Mouse (Mus musculus) thymus, postnatal 0 days (tissue): ENCODE measurements around the gene Rbm5. TPM values are rescaled to one million over a fixed set of nuclear protein-coding genes. Genes with fewer than 3 reads are reported as not detected.

Source experiments
- DNase-seq: peaks from one replicate; pipeline ENCODE4 v3.0.0-alpha.2; 2015; ENCODE audit warnings: low spot score
- polyA plus RNA-seq: library from polyadenylated mRNA; unstranded; fragments of >200 nt; fragmentation: Nextera tagmentation; extraction: Ambion mirVana; gene quantifications from 2 replicates; pipeline ENCODE4 v1.2.1, GENCODE M21; 2015

Rbm5 gene
- 162 and 183 TPM in 2 replicates for polyA plus RNA-seq

DNA sequence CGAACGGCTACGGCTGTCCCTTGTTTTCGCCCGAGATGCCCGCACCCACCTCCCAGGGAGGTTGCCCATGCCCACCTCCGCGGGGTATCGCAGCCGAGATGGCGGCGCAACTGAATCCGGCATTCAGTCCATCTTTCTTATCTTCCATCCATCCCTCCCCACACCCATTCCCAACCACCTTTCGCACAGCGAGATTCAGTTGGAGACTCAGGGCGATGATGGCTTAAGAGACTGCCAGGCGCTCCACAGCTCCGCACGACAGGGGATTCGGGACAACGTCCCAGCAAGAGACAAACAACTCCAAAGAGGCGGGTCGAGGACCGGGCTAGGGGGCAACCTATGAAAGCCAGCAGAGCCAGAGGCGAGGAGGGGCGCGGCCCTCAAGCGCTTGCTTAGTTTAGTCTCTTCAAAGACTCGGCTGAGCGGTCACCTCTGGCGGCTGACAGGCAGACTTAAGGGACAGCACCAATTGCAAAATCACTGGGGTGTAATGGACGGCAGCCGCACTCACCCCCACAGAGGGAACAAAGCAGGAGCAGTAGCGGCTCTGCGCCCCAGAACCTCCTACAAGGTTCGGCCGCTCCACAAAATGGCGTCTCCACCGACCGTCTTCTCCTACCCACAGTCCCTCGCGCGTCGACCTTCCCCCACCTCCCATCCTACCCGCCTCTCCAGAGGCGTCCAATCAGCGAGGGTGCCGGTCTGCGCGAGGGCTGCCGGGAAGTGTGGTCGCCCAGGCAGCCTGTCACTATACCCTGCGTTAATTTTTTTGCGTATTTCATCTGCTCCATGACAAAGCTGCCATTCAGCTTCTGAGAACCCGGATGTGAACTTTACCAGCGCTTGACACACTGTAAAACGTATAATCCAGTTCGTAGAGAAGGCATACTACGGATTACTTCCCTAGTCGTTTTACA is at the start of gene Rbm5:
TSS of gene Rbm5 (minus strand) at position 623 of the 917 bp plus-strand sequence.
- peak; percentile 96 for DNase-seq

DNA sequence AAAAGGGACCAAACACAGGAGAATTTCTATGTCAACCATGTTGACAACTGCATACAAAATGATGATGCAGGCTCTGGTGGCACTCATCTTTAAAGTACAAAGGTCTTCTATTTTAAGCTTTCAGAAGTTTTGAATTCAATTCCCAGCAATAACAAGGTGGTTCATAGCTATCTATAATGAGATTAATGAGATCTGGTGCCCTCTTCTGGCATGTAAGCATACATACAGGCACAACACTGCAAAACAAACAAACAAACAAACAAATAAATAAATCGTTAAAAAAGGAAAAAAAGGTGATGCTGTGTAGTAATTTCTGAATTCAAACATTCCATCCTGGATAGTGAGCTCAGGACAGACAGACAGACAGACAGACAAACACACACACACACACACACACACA is 41.3 kb upstream of the Rbm5 start:
- DNase-seq: no peak

DNA sequence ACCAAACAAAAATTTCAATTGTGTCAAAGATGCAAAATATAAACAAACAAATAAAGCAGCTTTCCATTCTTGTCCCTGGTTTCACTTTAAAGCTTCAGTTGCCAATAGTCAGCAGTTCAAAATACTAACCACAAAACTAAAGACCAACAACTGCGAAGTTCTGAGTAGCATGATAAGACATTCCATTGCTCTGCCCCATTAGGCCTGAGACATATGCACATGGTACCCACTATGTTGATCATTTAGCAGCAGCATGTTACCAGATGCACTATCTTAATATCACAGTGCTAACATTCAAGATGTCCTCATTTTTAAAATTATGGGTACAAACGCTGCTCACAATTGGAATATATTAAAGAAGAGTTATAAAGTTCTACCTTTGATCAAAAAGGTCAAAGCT is 40.2 kb upstream of the Rbm5 start:
- DNase-seq: no peak

DNA sequence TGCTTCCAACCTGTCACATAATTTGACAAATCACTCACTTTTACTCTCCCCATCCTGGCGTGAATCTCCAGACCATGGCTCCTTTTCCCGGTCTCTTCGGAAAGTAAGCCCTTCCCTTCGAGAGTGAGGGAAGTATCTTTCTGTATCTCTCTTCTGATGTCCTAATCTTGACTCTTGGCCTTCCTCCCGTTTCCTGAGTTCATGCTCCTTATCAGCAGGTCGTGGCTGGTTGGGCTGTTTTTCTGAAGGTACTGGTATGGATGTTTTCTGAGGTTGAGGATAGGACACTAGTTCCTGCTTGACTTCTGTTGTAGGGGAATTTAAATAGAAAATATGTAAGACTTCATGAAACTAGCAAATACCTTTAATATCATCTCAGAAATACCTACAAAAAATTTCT is 20.9 kb upstream of the Rbm5 start:
- no peak for DNase-seq

DNA sequence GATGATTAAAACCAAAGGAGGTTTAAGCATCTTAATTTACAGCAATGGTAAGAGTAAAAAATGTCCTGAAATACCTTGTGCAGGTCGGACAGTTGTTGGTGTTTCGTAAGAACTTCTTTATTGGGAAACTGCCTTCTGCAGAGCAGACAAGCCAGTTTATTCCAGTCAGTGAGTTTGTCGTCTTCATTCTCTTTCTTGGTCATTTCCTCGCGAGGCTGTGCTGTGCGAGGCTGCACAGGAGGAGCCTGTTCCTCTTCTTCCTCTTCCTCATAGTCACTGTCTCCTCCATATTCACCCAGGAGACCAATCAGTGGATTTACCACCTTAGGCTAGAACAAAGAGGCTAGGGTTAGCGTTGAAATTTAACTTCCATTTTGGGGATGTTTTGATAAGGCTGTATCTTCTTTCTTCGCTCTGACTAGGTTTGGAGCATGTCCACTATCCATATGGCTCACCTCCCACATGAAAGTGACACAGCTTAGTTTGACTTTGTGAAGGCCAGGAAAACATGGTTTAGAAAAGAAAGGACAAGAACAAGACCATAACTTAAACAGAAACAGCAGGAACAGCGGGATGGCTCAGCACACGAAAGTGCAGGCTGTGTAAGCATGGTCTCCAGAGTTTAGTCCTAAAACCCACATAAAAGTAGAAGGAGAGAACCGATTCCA is 11.9 kb upstream of the Rbm5 start:
- DNase-seq: no peak

DNA sequence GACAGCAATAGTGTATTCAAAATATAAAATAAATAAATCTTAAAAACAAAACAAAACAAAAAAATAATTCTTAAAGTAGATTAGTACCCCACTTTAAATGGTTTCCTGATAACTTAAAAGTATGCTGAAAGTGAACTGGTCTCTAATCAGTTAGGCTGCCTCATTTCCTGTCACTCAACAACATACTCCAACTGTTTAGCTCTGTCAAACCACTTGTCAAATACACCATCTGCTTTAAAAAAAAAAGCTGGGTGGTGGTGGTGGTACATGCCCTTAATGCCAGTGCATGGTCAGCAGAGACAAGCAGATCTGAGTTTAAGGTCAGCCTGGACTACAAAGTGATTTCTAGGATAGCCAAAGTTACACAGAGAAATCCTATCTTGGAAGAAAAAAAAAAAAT is 6.0 kb upstream of the Rbm5 start:
- no peak for DNase-seq

DNA sequence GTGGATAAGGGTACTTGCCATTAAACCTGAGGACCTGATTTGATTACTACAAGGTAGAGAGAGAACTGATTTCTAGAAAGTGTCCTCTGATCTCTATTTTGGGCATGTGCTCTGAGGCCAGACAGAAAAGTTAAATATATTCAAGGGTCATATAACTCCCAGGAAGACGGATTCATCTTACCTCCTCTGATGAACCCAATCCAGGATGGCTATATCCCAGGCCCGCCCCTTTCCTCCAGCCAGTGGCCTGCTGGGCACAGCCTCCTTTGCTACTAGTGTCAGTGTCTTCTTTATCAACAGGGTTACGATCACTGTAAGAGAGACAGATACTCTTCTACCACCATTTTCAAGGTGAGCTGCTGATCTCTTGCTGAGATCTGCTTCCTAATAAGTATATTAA is 3.6 kb upstream of the Rbm5 start:
- DNase-seq: no peak

DNA sequence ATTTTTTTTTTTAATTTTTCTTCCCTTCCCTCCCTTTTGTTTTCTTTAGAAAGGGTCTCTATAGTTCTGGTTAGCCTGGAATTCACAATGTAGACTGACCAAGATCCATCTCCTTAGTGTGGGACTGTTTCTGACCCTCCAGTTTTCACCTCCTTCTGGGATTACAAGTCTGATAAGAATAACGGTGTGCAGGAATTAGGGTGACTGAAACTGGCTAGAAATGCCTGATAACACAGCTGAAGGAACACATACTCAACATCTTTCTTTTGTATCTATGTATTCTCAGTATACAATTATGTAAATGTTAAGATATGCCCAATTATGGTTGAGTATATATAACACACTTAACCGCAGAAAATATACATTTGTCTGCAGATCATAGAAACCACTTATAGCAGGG is 986 bp upstream of the Rbm5 start:
- DNase-seq: no peak

DNA sequence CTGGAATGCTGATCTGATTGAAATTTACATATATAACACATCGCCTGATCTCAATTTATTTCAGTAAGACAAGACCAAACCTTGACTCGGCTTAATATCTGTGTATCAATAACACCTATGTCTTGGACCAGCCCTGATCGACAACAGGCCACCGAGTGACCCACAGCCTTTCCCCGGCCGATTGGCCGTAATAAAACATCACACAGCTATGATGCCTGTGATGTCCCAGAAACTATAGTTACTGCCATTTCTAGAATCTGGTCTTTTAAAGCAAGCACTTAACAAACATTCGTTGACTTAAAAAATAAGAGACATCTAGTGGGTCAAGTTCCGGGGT is 791 bp downstream of the Rbm5 start:
- no peak for DNase-seq

DNA sequence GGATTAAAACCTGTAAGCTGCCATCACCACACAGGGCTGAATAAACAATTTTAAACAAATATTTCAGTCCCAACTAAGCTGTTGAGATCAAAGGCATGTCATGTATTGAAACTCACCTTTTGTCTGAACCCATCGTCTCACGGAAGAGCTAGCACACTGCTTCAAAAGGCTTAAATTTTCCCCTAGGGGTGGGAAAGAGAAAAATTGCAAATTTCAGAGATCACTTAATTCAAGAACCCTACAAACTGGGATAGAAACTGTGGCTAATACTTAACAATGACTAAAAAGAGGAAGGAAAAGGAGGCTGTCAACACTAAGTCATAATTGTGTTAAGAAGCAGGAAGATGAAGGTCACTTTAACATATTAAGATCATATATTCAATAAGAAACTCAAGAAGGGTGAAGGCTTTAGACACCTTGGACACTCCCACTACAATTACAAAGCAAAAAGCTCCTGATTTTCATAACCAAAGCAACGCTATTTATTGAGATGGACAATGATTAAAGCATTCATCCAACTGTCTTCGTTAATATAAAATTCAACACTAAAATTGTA is 1.3 kb downstream of the Rbm5 start:
- peak; percentile 30 for DNase-seq

DNA sequence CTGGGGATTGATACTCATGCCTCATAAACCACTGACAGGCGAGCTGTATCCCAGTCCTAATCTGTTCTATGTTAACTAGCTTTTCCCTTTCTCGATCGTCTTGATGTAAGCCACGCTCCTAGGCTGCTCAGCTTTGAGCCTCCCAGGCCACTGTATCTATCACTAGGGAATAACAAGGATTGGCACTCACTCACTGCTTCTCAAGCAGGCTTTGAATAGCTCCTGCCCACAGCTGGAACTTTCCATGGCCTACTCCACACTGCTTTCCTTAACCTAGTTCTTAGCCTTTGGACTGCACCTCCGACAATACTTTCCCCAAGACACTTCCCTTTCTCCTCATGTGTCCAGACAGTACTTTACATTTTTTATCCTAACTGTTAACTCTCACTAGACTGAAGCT is 1.9 kb downstream of the Rbm5 start:
- DNase-seq: no peak

DNA sequence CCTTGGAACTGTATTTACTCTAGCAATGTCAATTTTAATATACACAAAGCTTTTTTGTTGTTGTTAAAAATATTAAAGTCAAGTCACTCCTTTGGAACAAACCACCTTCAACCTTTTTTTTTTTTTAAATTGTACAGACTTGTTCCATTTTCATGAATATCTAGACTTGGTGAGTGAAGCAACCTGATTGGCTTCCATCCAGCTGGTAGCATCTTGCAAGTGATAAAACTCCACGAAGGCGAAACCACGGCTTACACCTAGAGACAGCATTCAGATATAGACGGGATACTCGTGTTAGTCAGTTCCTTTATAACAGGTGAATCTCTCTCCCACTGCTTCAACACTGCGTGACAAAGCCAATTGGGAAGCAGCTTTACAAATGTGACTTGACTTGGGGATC is 11.2 kb downstream of the Rbm5 start:
- DNase-seq: no peak

DNA sequence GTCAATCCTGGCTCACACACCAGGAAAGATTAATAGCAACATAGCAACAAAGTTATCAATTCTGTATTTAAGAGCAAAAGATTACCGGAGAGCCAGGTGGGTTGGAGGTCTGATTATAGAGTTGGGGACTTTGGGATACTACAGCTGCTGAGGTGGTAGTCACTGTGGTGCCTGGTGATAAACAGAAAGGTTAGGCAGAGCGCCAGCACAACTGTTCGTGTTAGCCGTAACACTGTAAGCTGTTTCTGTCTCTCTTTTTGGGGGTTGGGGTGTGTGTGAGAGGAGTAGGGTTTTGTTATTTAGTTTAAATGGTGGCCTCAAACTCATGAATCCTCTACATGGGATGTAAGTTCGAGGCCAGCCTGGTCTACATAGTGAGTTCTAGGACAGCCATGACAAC is 20.4 kb downstream of the Rbm5 start:
- DNase-seq: no peak

DNA sequence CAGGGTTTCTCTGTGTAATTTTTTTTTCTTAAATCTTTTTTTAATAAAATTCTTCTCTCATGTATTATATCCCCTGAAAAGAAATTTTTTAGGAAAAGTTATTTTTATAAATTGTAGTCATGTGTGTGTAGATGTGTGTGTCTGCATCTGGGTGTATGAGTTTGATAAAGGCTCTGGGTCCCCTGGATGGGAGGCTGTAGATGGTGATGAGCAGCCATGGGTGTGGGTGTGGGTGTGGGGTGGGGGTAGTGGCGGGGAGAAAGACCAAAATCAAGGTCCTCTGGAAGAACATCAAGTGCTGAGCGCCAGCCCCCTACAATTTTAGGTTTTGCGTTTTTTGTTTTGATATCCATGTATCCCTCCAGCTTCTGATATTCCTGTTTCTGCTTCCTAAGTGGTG is 22.7 kb downstream of the Rbm5 start:
- no peak for DNase-seq

DNA sequence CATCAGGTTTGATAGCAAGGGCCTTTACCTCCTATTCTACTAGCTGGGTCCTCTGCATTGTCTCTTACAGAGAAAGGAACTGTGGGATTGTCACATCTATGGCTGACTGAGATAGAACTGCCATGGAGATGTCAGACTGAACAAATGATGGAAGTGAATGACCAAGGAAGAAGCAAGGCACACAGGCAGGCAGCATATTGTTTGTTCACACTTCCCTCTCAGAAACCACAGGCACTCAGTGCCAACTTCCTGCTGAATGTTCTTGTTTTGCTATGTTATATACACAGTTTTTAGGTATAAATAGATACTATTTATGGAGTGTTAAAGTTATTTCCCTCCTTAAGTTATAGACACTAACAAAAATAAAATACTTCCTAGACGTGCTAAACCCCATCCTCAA is 23.5 kb downstream of the Rbm5 start:
- no peak for DNase-seq

DNA sequence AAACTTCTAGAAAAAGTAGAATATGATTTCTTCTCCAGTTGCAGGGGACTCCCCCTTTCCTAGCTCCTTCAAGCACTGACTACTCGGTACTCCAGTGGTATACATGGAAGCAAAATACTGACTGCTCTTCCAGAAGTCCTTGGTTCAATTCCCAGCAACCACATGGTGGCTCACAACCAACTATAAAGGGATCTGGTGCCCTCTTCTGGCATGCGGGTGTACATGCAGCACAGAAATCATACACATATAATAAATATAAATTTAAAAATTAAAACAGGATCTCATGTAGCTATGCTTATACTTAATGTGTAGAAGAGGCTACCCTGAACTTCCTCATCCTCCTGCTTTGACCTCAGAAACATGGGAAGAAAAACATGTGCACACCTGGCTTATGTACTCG is 24.1 kb downstream of the Rbm5 start:
- DNase-seq: no peak

DNA sequence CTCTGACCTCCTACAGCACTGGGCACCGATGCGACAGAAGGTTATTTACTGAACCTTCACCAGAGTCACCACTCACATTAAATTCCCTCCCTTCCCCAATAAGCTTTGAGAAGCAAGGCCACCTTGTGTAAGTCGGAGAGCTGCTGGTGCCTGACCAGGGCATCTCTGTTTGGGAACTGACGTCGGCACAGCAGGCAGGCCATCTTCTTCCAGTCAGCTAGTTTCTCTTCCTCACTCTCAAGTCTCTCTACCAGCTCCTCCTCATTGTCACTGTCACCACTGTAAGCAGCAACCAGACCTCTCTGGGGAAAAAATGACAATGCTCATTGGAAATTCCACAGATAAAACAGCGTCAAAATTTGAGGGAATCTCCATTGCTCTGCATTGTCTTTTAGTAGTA is 26.7 kb downstream of the Rbm5 start:
- DNase-seq: no peak

DNA sequence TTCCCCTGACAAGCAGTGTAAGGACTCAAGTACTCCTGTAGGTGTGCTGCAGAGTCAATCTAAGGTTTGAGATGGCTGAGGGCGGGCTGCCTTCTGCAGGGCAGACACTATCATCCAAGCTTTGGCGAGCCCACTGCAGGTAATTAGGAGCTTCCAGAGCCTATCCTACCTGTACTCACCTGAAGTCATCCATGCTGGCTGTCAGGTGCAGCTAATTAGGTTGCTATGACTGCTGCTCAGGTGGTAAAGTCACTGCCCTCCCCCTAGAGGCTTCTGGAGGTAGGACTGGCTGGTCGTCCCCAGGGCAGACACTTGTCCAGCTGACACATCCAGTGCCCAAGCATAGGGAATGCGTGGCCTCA is 32.0 kb downstream of the Rbm5 start:
- DNase-seq: peak; percentile 40

DNA sequence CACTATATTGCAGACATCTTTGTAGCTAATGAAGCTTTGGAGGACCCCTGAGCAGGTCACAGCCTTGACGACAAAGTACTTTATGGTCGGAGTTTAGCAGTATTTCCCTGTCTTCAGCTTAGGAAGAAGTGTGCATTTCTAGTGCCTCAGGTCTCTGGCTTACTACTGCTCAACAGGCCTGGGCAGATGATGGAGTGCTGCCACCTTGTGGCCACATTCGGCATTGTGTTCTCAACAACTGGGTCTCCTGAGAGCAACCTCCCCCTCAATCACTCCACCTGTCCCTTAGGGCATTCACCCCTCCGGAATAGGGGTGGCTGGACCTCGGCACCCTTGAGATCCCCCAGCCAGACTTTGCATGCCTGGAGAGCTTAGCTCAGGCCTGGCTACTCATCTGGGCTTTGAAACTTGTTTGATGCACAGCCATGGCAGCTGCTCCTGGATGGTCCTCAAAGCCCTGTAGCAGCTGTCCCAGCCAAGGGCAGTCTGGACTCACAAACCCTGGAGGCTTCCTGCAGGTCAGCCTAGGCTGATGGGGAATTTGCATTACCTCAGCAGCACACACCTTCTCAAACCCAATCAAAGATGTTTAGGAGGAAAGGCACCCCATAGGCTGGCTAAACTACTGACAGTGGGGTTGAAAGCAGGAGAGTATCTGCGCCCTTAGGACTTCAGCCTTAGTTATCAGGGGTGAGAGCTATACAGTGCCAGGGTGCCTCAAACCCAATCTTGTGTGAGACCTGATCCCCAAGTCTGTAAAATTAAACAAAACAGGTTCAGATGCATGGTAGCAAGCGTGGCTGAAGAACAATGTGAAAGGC is 32.6 kb downstream of the Rbm5 start:
- peak; percentile 88 for DNase-seq

DNA sequence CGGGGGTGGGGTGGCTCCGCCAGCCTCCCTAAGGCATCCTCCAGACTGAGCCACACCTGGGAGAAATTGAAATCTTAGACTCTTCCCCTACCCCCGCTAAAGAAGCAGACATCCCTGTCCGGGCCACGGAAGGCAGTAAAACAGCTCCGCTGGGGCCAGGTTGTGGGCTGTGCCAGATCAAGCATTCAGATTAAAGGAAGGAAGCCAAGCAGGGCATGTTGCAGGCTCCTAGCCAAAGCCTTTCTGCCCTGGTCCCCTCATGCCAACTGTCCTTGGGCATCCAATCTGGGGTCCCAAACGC is 34.7 kb downstream of the Rbm5 start:
- DNase-seq: peak; percentile 78

DNA sequence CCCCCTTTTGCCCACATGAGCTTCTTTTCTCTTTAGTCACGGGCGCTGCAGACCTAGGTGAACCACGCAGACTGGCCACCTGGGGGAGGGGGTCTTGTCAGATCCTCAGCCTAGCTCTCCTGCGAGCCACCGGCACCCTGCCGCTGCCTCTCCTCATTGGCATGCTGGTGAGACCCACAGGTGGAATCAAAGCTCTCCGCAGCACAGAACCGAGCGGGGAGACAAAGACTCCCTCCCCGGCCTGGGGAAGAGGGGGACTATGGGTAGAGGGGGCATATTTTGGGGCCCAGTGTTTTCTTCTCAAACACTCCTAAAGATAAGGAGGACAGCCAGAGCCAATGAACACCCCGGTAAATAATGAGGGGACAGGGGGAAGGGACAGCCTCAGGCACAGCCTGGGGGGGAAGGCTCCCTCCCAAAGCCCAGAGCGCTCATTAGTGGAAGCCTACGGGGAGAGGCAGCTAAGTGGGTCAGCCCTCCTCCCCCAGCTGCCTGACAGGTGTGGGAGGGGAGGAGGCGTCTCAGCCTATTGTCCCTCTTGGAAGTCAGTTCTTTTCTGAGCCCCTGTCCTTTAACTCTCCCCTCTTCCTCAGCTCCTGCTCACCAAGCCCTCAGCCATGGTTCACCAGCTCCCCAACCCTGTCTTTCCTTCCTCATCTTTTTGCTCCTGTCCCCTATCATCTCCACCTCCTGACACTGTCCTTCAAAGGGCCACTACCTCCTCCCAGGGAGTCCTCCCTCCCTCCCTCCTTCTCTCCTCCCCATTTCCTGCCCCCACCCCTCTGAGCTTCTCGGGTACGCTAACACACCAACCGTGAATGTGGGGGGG is 35.2 kb downstream of the Rbm5 start:
- peak; percentile 62 for DNase-seq
